Mouse (Mus musculus): Measurements from ENCODE around the gene Fam240b. TPM values are rescaled to one million over a fixed set of nuclear protein-coding genes. Genes with fewer than 3 reads are reported as not detected.

Gene Fam240b
- total RNA-seq, 2 experiments from 2014 or later: not detected

DNA sequence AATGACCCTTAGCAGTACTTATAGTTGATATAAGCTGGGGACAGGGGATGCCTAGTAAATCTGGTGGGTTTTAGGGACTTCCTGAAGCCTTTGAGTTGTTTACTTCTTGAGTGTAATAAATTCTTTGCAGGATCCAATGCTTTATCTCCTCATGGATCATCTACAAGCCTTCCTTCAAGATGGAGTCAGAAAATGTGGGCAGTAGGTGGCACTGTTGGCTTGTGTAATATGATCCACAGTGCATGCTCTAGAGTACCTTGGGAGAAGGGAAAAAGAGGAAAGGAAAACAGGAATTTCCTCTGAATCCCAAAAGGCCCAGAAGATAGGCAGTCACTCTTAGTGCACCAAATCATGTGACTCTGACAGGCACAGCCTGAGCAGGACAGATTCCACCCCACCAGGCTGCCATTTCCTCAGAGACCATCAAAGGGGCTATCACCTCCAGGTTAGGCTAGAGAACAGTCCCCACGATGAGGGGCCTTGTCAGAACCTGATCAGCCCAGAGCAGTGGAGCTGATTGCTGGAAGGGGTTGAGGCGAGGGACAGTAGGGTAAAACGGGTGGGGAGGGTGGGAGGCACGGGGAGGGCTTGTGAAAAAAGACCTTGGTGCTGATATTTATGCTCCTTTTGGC lies 54.2 kb downstream of the Fam240b start:
- DNase-seq (ENCODE audit: extremely low spot score in 1 of 2, low spot score in 1 of 2): peak; percentile 50 to 75

DNA sequence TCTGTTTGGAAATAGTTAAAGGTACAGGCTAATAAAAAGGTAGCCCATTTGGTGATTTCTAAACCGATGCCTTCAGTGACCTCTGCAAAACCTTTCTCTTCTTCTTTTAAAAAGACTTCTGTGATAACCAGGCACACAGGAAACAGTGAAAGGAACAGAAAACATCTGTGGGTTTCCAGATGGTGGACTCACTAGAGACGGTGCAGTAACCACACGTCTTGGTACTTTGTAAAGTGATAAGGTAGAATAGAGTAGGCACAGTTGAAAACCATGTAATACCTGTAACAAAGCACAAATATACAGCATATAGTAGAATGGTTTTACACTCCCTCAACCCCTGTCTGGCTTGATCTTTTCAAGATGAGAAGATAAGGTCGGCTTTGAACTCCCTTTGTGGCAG lies 57.0 kb downstream of the Fam240b start:
- DNase-seq (ENCODE audit: extremely low spot score in 1 of 2, low spot score in 1 of 2): no peak

DNA sequence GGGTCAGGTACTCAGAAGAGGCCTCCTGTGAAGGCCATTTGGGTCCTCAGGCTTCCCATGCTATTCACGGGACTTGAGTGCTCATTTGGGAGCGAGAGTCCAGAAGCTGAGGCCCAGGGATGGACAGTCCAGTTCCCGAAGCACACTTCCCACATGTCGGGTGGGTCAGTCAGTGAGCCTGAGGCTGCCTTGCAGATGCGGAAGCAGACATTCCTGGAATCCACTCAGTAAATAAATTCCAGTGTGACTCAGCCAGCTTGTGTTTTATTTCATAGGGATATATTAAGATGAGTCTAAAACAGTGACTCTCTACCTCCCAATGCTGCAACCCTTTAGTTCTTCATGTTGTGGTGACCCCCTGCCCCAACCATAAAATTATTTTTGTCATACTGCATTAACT lies 58.1 kb downstream of the Fam240b start:
- no peak for DNase-seq (ENCODE audit: extremely low spot score in 1 of 2, low spot score in 1 of 2)

DNA sequence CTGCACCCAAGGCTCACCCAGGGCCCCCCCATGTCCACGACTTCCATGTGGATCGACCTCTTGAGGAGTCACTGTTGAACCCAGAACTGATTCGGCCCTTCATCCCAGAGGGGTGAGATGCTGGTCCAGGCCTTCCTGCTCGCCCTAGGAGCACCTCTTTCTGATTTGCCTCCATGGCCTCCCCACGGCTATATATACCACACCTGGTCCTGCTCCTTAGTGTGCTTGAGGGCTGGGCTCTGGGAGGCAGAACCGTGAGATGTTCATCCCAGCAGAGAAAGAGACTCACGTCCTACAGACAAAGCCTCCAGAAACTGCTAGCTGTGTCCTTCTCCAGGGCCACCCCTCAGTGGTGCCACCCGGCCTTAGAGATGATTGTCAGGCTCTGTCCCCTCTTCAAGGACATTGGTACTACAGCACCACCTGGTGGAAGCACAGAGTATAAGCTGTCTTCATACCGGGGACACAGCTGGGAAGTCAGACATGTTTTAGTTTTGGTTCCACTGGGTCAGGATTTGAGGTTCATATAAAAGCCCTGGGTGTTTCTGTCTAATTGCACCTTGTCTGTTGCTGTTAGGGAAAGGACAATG lies 58.6 kb downstream of the Fam240b start:
- DNase-seq (ENCODE audit: extremely low spot score in 1 of 2, low spot score in 1 of 2): peak; percentile 66 to 71

DNA sequence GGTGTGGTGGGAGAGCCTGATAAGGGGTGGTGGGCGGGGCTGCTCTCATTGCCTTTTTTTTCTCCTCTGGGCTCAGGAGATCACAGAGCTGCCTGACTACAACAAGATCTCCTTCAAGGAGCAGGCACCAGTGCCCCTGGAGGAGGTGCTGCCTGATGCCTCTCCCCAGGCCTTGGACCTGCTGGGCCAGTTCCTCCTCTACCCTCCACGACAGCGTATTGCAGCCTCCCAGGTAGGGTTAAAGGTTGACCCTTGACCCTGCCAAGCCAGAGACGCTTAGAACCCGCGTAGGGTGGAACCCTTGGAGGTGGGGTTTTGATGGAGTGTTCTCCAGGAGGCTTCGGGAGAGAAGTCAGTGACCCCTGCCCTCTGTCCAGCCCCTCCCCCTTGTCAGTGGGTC lies 59.8 kb downstream of the Fam240b start:
- no peak for DNase-seq (ENCODE audit: extremely low spot score in 1 of 2, low spot score in 1 of 2)

DNA sequence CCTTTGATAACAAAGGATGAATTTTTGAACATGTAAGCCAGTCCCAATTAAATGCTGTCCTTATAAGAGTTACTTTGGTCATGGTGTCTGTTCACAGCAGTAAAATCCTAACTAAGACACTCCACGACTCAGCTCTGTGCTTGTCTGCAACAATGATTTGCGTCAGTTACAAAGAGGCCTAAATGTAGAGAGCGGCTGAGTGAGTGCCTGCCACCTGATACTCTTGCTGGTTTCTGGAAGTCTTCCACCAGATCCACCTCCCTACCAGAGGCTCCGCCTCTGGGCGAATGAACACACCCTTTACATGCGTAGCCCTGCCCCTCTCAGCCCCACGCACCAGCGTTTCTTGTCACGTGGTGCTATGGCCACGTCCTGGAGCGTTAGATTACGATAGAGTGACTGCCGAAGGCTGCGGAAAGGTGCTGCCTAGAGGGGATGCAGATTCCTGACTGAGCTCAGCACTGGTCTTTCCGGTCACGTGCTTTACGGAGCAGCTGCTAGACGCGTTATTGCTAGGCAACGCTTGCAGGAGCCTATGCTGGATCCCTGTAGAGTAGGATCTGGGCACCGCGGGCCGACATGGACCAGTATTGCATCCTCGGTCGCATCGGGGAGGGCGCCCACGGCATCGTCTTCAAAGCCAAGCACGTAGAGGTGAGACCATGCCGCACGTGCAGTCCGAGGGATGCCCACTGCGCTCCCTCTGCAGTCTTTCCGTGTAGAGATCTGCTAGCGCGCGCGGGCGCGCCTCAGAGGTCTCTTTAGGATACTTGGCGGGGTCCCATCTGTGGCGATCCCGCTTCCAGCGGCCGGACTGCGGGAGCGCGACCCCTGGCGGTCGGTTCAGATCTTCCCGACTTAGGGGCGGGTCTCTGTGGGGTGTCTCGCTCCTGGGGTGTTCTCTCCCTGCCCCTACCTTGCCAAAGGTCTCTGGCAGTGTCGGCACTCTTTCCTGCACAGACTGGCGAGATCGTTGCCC lies 65.3 kb downstream of the Fam240b start, which contains the start of gene Cdk20:
Gene Cdk20, plus strand, starts transcription at position 298 of the 979 bp plus-strand sequence.
- DNase-seq (ENCODE audit: extremely low spot score in 1 of 2, low spot score in 1 of 2): peak; percentile 76 to 84

Other genes with a start within 250 kb of the Fam240b start
- 1 to 10 TPM; 6.9 to 7.2 TPM for gene Cdc14b, start 222.5 kb downstream of the Fam240b start, total RNA-seq (2021)
- gene Aaed1, start 185.1 kb downstream of the Fam240b start, total RNA-seq (2021): 10 to 100 TPM; 13.1 to 14.4 TPM
- gene Ctsl, start 126.9 kb downstream of the Fam240b start, total RNA-seq (2021): 100 to 1,000 TPM; 119 to 130 TPM
- 10 to 100 TPM; 10.2 to 10.5 TPM for gene Cdk20, start 65.5 kb downstream of the Fam240b start, total RNA-seq (2021)

Data from layer of hippocampus, postnatal 25 days (tissue).